Comparison of ENCODE assay signal across 11 mouse cellular contexts in genomic region chr5:67821987-67822401, GRCm38 (mm10). TPM values are rescaled to one million over a fixed set of nuclear protein-coding genes. Genes with fewer than 3 reads are reported as not detected.
DNase-seq lines count a peak whose midpoint lies in the region; ATAC-seq and TF ChIP-seq lines count a peak whose summit lies in the region.
"Had no signal": no experiment of that assay in that cellular context is flagged by ENCODE, and none has a peak within 500 bp of the region (broad histone marks: within the 10 kb centered on the region; RNA-seq: fewer than 3 reads in every experiment).

No protein-coding gene starts in this region.

- no peak overlapping the region for H3K9ac ChIP-seq in heart, embryonic 14.5 days (ENCODE audit: low read length)
- H3K9ac ChIP-seq in liver, postnatal 0 days (replicated peaks), result no peak overlapping the region

- peak overlapping the region; percentile 5; the same call in 1 of the 2 replicates for H3K4me2 ChIP-seq in heart, embryonic 14.5 days (ENCODE audit: low read length)
- peak overlapping the region; percentile 24 for H3K4me2 ChIP-seq in liver, postnatal 0 days (ENCODE audit: low read depth, low read length)

- no peak for DNase-seq in layer of hippocampus, adult 2 months (ENCODE audit: low spot score in 2 of 2)
- no peak for DNase-seq in layer of hippocampus, adult 18-20 months (ENCODE audit: low spot score in 2 of 2)
- DNase-seq in liver, postnatal 0 days, result peak; percentile 41
- DNase-seq in spleen, adult 18-20 months, result peak; percentile 41 to 52
- no peak for DNase-seq in adrenal gland, postnatal 10 days
- no peak for DNase-seq in right cerebral cortex, adult 18-20 months
- DNase-seq in kidney, postnatal 10 days, result no peak
- DNase-seq: gastrocnemius, postnatal 36 days; thymus, adult 2 months had no signal

- no peaks in the 10 kb centered on the region for H3K9me3 ChIP-seq in heart, embryonic 14.5 days (ENCODE audit: control insufficient read depth, low read length)
- H3K9me3 ChIP-seq in liver, postnatal 0 days (ENCODE audit: low read length), result no peaks in the 10 kb centered on the region
- H3K9me3 ChIP-seq: midbrain, embryonic 10.5 days had no signal

- H3K27ac ChIP-seq in layer of hippocampus, adult 2 months, result peak overlapping the region; percentile 59
- no peak overlapping the region for H3K27ac ChIP-seq in heart, embryonic 14.5 days (replicated peaks in 1 of 2; ENCODE audit: control insufficient read depth in 1 of 2, insufficient read depth in 1 of 2, low read depth in 2 of 2, low read length in 2 of 2)
- peak overlapping the region; percentile 79; the same call in 1 of the 2 replicates for H3K27ac ChIP-seq in liver, postnatal 0 days (ENCODE audit: low read depth)
- H3K27ac ChIP-seq: midbrain, embryonic 10.5 days had no signal

- 66% methylated on average over 8 of the region's 8 CpGs for WGBS in heart, embryonic 14.5 days
- WGBS in liver, postnatal 0 days (ENCODE audit: insufficient replicate concordance), result 43% methylated on average over 8 of the region's 8 CpGs

- ATAC-seq in heart, embryonic 14.5 days (ENCODE audit: insufficient number of reproducible peaks, insufficient read depth, low FRiP score, low read depth), result no peak
- ATAC-seq in liver, postnatal 0 days, result peak; percentile 78

- H3K4me3 ChIP-seq in layer of hippocampus, adult 2 months, result no peak overlapping the region
- H3K4me3 ChIP-seq in heart, embryonic 14.5 days (ENCODE audit: control insufficient read depth in 1 of 2, insufficient read depth in 1 of 2, low read depth in 1 of 2, low read length in 2 of 2), result no peak overlapping the region
- H3K4me3 ChIP-seq in liver, postnatal 0 days (ENCODE audit: low read depth, low read length), result no peak overlapping the region
- H3K4me3 ChIP-seq: midbrain, embryonic 10.5 days had no signal

- H3K36me3 ChIP-seq in heart, embryonic 14.5 days (ENCODE audit: control insufficient read depth, insufficient read depth, low read length), result no peaks in the 10 kb centered on the region
- no peaks in the 10 kb centered on the region for H3K36me3 ChIP-seq in liver, postnatal 0 days (replicated peaks; ENCODE audit: insufficient read depth, low read length)
- H3K36me3 ChIP-seq: midbrain, embryonic 10.5 days had no signal

- H3K4me1 ChIP-seq in heart, embryonic 14.5 days (ENCODE audit: control insufficient read depth in 2 of 2, insufficient read depth in 2 of 2, low read length in 2 of 2), result peaks cover 0 to 5% of the 10 kb centered on the region in 2 experiments; a peak in 2 of 4 replicates
- H3K4me1 ChIP-seq in liver, postnatal 0 days (ENCODE audit: insufficient read depth), result peaks cover 25% of the 10 kb centered on the region

- 0 out of 2 replicates have a peak, but pooled peaks have one; percentile 19 for TF ChIP-seq EP300 in liver, postnatal 0 days (IDR thresholded peaks at IDR 0.05; ENCODE audit: low read depth)

- TF ChIP-seq CTCF in layer of hippocampus, adult 2 months (conservative IDR thresholded peaks at IDR 0.05), result no peak
- TF ChIP-seq CTCF in liver, postnatal 0 days (IDR thresholded peaks at IDR 0.05; ENCODE audit: low read depth), result no peak

- no peaks in the 10 kb centered on the region for H3K27me3 ChIP-seq in heart, embryonic 14.5 days (ENCODE audit: control insufficient read depth, insufficient read depth, low read length)
- H3K27me3 ChIP-seq in liver, postnatal 0 days (ENCODE audit: insufficient read depth, low read length), result no peaks in the 10 kb centered on the region

RNA-seq across cellular contexts. Expression of gene Atp8a1, which starts 25.2 kb away (rescaled TPM):
- 100 to 1,000 TPM; 175 to 184 TPM for total RNA-seq in layer of hippocampus, adult 2 months (2021)
- 100 to 1,000 TPM; 170 to 193 TPM for total RNA-seq in layer of hippocampus, adult 18-20 months (2021)
- 6.2 and 8.9 TPM in 2 replicates for polyA plus RNA-seq in heart, embryonic 14.5 days (2014; fragmentation: Nextera tagmentation; extraction: Ambion mirVana)
- polyA plus RNA-seq in liver, postnatal 0 days (2015; fragmentation: Nextera tagmentation; extraction: Ambion mirVana), result 17.1 and 18.5 TPM in 2 replicates
- 10 to 100 TPM; 17.5 to 26.6 TPM for total RNA-seq in adrenal gland, postnatal 10 days (2021)

Comparison
In these comparisons a context has a peak if more than half of its experiments do, and no peak if none do; other contexts are left out.
1. DNase-seq: peak in liver, postnatal 0 days (single experiment) and spleen, adult 18-20 months (2 of 2); none in layer of hippocampus, adult 2 months (0 of 2), layer of hippocampus, adult 18-20 months (0 of 2), adrenal gland, postnatal 10 days (single experiment), right cerebral cortex, adult 18-20 months (single experiment) and kidney, postnatal 10 days (single experiment).
2. H3K27ac ChIP-seq: peak in layer of hippocampus, adult 2 months (single experiment) and liver, postnatal 0 days (single experiment); none in heart, embryonic 14.5 days (0 of 2).
3. RNA of gene Atp8a1, which starts 25.2 kb away (total RNA-seq): 170 to 193 TPM in layer of hippocampus, adult 18-20 months and 175 to 184 TPM in layer of hippocampus, adult 2 months; 17.5 to 26.6 TPM in adrenal gland, postnatal 10 days; every median in the first group is over 4 times any median in the second.